Mouse (Mus musculus) forebrain, embryonic 11.5 days (tissue): Measurements from ENCODE around the gene Cmip. TPM values are rescaled to one million over a fixed set of nuclear protein-coding genes. Genes with fewer than 3 reads are reported as not detected.

Experiments used
- ATAC-seq: fragments of 200-750 bp; cut with Nextera tagmentation; replicated peaks from 2 replicates; pipeline ENCODE4 v1.8.0; 2017; ENCODE audit warnings: moderate TSS enrichment; ENCODE audit not compliant: low FRiP score
- DNase-seq: peaks from one replicate; pipeline ENCODE4 v3.0.0-alpha.2; 2017; ENCODE audit warnings: low spot score
- H3K27ac ChIP-seq: fragments of 300-500 bp; sonication (generic); 2 replicates; pipeline ENCODE4 v1.5.1; 2014; ENCODE audit warnings: low read depth, low read length
- H3K27me3 ChIP-seq: fragments of 300-500 bp; sonication (generic); 2 replicates; pipeline ENCODE4 v1.6.1; 2014; ENCODE audit warnings: mild to moderate bottlenecking, low read length, mixed read lengths; ENCODE audit not compliant: control insufficient read depth, insufficient read depth
- H3K36me3 ChIP-seq: fragments of 300-500 bp; sonication (generic); 2 replicates; pipeline ENCODE4 v1.6.1; 2014; ENCODE audit warnings: mild to moderate bottlenecking, low read length, moderate library complexity, mixed read lengths; ENCODE audit not compliant: control insufficient read depth, insufficient read depth
- H3K4me1 ChIP-seq: fragments of 300-500 bp; sonication (generic); replicated peaks from 2 replicates; pipeline ENCODE4 v1.6.1; 2014; ENCODE audit warnings: low read length, mixed read lengths; ENCODE audit not compliant: control insufficient read depth, insufficient read depth
- H3K4me2 ChIP-seq: fragments of 300-500 bp; sonication (generic); 2 replicates; pipeline ENCODE4 v1.6.1; 2014; ENCODE audit warnings: low read depth, mild to moderate bottlenecking, low read length, moderate library complexity, mixed read lengths; ENCODE audit not compliant: severe bottlenecking
- H3K4me3 ChIP-seq: fragments of 300-500 bp; sonication (generic); 2 replicates; pipeline ENCODE4 v1.5.1; 2014; ENCODE audit warnings: low read depth, low read length
- H3K9ac ChIP-seq: fragments of 300-500 bp; sonication (generic); 2 replicates; pipeline ENCODE4 v1.6.1; 2014; ENCODE audit warnings: low read length
- H3K9me3 ChIP-seq: fragments of 300-500 bp; sonication (generic); 2 replicates; pipeline ENCODE4 v1.6.1; 2016; ENCODE audit warnings: low read length, mixed read lengths; ENCODE audit not compliant: control insufficient read depth
- WGBS: fragments of 180-500 bp; shearing (Covaris S2); extraction: QIAGEN DNeasy Blood & Tissue Kit; methylation state at CpG from one replicate; pipeline ENCODE4 v1.1.7; 2014; 5-methylcytosine and 5-hydroxymethylcytosine counted together
- polyA plus RNA-seq: library from polyadenylated mRNA; unstranded; fragments of >200 nt; fragmentation: Nextera tagmentation; extraction: Ambion mirVana; gene quantifications from 2 replicates; pipeline ENCODE4 v1.2.1, GENCODE M21; 2014

The Cmip gene
- polyA plus RNA-seq, 1 experiment from 2014 or later, result 30.5 TPM

- Histone ChIP-seq H3K36me3 (no peaks in the 10 kb centered on the region), H3K9me3 (no peaks in the 10 kb centered on the region), H3K4me3 (no peak overlapping the region), H3K27me3 (peaks cover 13% of the 10 kb centered on the region), H3K4me2 (no peak overlapping the region), H3K9ac (no peak overlapping the region), H3K27ac (no peak overlapping the region), H3K4me1 (peaks cover 5% of the 10 kb centered on the region)
- WGBS, result 88% methylated on average over 2 of the region's 2 CpGs
- ATAC-seq (no peak), DNase-seq (no peak)
Observed at GRCm38 (mm10) chr8:117494874-117495273, 238.0 kb downstream of the Cmip start.

DNA sequence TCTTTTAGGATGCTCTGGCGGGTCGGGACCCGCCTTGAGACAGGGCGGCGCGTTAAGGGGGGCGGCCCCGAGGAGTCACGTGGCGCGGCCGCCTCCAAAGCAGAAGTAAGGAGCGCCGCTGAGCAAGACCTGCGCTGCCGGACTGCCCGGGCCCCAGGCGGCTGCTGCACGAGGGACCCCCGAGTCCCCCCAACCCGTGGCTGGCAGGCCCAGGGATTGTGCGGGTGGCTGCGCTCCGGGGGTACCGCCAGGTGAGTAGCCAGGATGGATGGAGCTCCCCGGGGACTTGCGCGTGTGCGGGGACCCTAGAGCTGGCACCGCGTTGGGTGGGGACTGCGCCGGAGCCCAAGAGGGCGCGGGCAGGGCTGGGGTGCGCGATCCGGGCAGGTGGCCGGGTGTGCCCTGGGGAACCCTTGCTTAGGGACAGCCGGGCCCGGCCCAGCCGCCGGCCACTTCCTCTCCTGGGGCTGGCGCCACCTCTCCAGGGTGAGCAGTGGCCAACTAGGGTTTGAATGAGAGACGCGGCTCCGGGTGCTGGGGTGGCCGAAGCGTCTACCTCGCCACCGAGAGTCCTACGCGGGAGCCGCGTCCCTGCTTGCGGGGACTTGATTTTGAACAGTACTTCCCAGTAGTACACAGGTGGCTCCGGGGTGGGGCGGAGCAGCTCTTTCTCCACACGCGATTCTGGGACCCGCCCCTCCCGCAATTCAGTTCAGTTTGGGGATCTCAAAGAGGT lies 241.5 kb downstream of the Cmip start, which contains the start of gene Plcg2:
Plcg2 (plus strand) TSS at position 113 of the 736 bp plus-strand sequence.
- peak within 1 kb of the TSS; percentile 47 for H3K4me3 ChIP-seq
- under 1% methylated on average over 62 of the region's 62 CpGs for WGBS
- H3K9me3 ChIP-seq, result no peaks in the 10 kb centered on the region
- ATAC-seq, result peak; percentile 84
- H3K27ac ChIP-seq, result no peak within 1 kb of the TSS
- peak within 1 kb of the TSS; percentile 51 for H3K9ac ChIP-seq
- peaks cover 13% of the 10 kb centered on the region for H3K27me3 ChIP-seq
- no peaks in the 10 kb centered on the region for H3K36me3 ChIP-seq
- peaks cover 5% of the 10 kb centered on the region for H3K4me1 ChIP-seq
- peak within 1 kb of the TSS; percentile 97 for H3K4me2 ChIP-seq
- DNase-seq, result peak; percentile 66

DNA sequence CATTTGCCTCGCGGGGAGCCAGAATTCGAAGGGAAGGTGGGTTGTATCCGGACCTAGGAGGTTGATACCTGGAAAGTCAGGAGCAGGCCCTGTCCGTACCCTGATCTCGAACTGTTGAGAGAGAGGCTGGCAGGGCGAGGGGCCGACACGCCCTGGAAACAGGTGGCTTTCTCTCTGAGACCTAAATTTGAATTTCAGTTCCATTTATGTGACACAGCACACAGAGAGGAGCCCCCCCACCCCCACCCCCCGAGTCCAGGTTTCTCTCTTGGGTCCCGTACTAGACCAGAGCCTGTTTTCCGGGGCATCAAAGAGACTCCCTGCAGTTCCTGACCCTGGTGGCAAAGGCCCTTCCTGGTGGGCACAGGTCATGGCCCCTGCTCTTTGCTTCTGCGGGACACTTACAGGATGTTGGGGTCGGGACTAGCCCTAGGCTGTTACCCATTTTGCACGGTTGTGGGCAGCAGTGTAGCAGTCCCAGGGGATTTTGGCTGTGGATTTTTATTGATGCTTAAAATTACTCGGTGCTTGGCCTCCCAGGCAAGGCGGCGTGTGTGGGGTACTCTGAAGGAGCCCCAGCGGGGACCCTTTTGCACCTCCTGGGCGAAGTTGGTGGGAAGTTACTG lies 242.2 kb downstream of the Cmip start:
- DNase-seq (no peak), ATAC-seq (0 out of 2 replicates have a peak, but pooled peaks have one; percentile 30)
- Histone ChIP-seq H3K27me3 (peaks cover 13% of the 10 kb centered on the region), H3K9ac (peak overlapping the region; percentile 51; the same call in 1 of the 2 replicates), H3K4me3 (peak overlapping the region; percentile 47), H3K4me1 (peaks cover 5% of the 10 kb centered on the region), H3K36me3 (no peaks in the 10 kb centered on the region), H3K27ac (no peak overlapping the region), H3K9me3 (no peaks in the 10 kb centered on the region), H3K4me2 (peak overlapping the region; percentile 97)
- WGBS, result 11% methylated on average over 20 of the region's 20 CpGs

DNA sequence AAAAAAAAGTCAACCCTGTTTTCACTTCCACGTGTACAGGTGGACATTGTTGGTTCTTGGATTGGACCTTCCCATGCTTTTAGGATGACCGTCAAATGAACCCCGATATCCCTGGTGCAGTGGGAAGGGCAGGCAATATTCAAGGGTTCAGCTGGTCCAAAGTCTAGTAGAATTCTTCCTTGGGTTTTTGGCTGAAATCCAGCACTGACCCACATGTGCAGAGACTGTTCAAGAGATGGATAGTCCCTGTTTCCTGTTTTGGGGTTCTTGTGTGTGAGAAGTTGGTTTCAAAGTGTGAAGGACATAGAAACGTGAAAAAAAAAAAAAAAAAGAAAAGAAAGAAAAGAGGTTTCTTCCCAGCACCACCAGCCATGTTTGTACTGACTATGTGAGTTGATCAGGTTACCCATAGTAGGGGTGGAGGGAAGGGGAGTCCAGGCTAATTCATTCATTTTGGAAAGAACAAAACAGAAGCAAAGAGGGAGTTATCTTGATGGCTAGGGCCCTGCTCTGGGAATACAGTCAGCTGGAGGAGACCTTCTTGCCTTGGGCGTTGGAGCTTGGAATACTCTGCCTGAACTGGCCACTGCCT lies 243.5 kb downstream of the Cmip start:
- H3K4me3 ChIP-seq, result no peak overlapping the region
- H3K4me2 ChIP-seq, result no peak overlapping the region
- H3K36me3 ChIP-seq, result no peaks in the 10 kb centered on the region
- no peak overlapping the region for H3K27ac ChIP-seq
- H3K4me1 ChIP-seq, result peaks cover 5% of the 10 kb centered on the region
- no peaks in the 10 kb centered on the region for H3K9me3 ChIP-seq
- ATAC-seq (no peak), DNase-seq (no peak)
- no peak overlapping the region for H3K9ac ChIP-seq
- peaks cover 13% of the 10 kb centered on the region for H3K27me3 ChIP-seq
- WGBS, result 85% methylated on average over 5 of the region's 5 CpGs

DNA sequence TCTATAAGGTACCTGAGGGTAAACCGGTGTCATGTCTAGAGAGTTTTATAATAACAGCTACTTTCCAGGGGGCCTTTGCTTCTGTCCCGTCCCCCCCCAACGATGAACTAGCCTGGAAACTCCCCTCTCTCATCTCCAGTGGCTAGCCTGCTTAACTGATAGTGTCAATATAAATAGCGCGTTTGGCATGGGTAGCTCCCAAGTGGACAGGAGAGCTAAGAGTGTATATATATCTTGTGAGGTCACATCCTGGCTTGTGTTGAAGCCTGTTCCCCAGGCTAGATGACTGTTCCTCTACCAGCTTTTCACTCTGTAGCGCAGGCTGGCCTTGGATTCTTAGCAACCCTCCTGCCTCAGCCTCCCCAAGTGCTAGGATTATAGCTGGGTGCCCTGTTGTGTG lies 244.5 kb downstream of the Cmip start:
- no peak for DNase-seq
- Histone ChIP-seq H3K36me3 (no peaks in the 10 kb centered on the region), H3K4me3 (no peak overlapping the region), H3K9me3 (no peaks in the 10 kb centered on the region), H3K27me3 (peaks cover 13% of the 10 kb centered on the region), H3K4me2 (no peak overlapping the region), H3K27ac (no peak overlapping the region), H3K4me1 (peaks cover 5% of the 10 kb centered on the region), H3K9ac (no peak overlapping the region)
- no peak for ATAC-seq
- 93% methylated on average over 6 of the region's 6 CpGs for WGBS

DNA sequence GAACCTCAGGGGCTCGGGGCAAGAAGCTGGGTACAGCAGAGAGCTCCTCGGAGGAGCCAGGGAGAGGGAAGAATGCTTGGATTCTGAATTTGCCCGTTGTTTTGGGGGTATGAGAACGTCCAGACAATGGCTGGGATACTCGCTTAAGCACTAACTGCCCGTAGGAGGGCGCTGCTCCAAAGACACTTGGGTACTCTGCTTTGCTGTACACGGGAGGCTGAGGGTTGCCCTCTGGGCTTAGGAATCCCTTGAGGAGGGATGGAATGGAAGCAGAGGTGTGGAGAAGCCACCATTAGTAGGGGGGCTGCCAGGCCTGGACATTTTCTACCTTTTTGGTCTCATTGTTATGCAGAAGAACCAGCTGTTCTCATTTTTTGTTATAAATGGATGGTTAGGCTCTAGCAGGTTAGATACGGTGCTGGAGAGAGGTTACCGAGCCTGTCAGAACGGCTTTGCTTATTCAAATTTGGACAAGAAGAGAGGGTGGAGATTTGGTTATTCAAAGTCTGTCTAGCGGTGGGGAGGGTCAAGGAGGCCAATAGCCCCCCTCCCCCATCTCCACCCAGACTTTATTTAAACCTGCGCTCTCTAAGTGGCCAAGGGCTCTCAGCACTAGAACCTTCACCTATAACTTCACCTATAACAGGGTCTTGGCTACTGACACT lies 246.7 kb downstream of the Cmip start:
- Histone ChIP-seq H3K4me3 (no peak overlapping the region), H3K4me1 (peaks cover 2% of the 10 kb centered on the region), H3K9ac (no peak overlapping the region), H3K4me2 (no peak overlapping the region), H3K27me3 (peaks cover 8% of the 10 kb centered on the region; the same call in 1 of the 2 replicates), H3K27ac (no peak overlapping the region), H3K36me3 (no peaks in the 10 kb centered on the region), H3K9me3 (no peaks in the 10 kb centered on the region)
- DNase-seq, result no peak
- 64% methylated on average over 13 of the region's 13 CpGs for WGBS
- no peak for ATAC-seq

DNA sequence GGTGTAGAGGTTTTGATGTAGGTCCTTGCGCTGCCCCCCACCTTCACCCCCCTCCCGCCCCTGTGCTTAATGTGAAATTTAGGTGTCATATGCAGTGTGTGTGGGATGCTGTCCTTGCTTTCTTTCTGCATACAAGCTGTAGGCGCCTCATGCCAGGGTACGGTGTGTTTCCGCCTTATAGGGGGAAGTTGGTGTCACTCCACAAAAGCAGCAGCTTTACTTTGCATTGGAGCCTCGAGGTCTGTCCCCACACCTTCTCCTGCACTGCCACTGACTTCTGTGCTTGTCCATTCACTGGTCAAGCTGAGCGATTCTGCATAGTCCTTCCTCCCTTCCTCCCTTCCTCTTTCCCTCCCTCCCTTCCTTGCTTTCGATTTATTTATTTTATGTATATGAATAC lies 250.8 kb downstream of the Cmip start:
- H3K4me1 ChIP-seq, result no peaks in the 10 kb centered on the region
- H3K36me3 ChIP-seq, result no peaks in the 10 kb centered on the region
- no peak overlapping the region for H3K4me3 ChIP-seq
- H3K27ac ChIP-seq, result no peak overlapping the region
- ATAC-seq (no peak), DNase-seq (no peak)
- H3K4me2 ChIP-seq, result no peak overlapping the region
- H3K9me3 ChIP-seq, result no peaks in the 10 kb centered on the region
- H3K27me3 ChIP-seq, result no peaks in the 10 kb centered on the region
- 91% methylated on average over 8 of the region's 8 CpGs for WGBS
- H3K9ac ChIP-seq, result no peak overlapping the region
